Mouse (Mus musculus) heart, adult 2 months (tissue): ENCODE data around the gene Vmn1r233. TPM values are rescaled to one million over a fixed set of nuclear protein-coding genes. Genes with fewer than 3 reads are reported as not detected.
A peak's percentile ranks its signal among the peaks of the same experiment; 100 is the strongest.

Experiments used
- DNase-seq, 2 experiments: peaks; one replicate each; pipeline ENCODE4 v3.0.0; 2021
- H3K27ac ChIP-seq: fragments of 200-600 bp; 2 replicates; pipeline ENCODE4 v1.8.1; 2022
- H3K27me3 ChIP-seq: fragments of 200-500 bp; 2 replicates; pipeline ENCODE4 v1.6.1; 2012; ENCODE audit warnings: mild to moderate bottlenecking, low read length, inconsistent platforms, mixed read lengths; ENCODE audit not compliant: control insufficient read depth, insufficient read depth
- H3K36me3 ChIP-seq: fragments of 200-500 bp; 2 replicates; pipeline ENCODE4 v1.6.1; 2012; ENCODE audit warnings: low read length, inconsistent platforms; ENCODE audit not compliant: control insufficient read depth, insufficient read depth
- H3K4me1 ChIP-seq: fragments of 200-500 bp; 2 replicates; pipeline ENCODE4 v1.6.1; 2011; ENCODE audit warnings: low read length; ENCODE audit not compliant: control insufficient read depth, insufficient read depth
- H3K4me3 ChIP-seq: fragments of 200-600 bp; 2 replicates; pipeline ENCODE4 v1.8.1; 2022
- H3K79me2 ChIP-seq: fragments of 200-500 bp; replicated peaks from 2 replicates; pipeline ENCODE4 v1.6.1; 2012; ENCODE audit warnings: mild to moderate bottlenecking, inconsistent platforms, low read length, moderate library complexity, mixed read lengths; ENCODE audit not compliant: control insufficient read depth, insufficient read depth
- H3K9ac ChIP-seq: fragments of 200-500 bp; 2 replicates; pipeline ENCODE4 v1.6.1; 2012; ENCODE audit warnings: low read depth, mild to moderate bottlenecking, control low read depth, inconsistent platforms, low read length, mixed read lengths
- CTCF ChIP-seq: fragments of 200-600 bp; IDR thresholded peaks from 2 replicates; pipeline ENCODE4 v1.8.1; 2022; ENCODE audit warnings: antibody characterized with exemption, mild to moderate bottlenecking, moderate library complexity
- EP300 ChIP-seq: fragments of 200-500 bp; IDR thresholded peaks from 2 replicates; pipeline ENCODE4 v1.6.1; 2011; ENCODE audit warnings: low read depth, low read length, control low read depth; ENCODE audit not compliant: insufficient read depth
- POLR2A ChIP-seq: fragments of 200-500 bp; IDR thresholded peaks from 2 replicates; pipeline ENCODE4 v1.6.1; 2011; ENCODE audit warnings: mild to moderate bottlenecking, low read depth, low read length, control low read depth; ENCODE audit not compliant: insufficient read depth
- WGBS: fragments of 180-500 bp; shearing (Covaris S2); methylation state at CpG from one replicate; pipeline ENCODE4 v1.1.7; 2018; 5-methylcytosine and 5-hydroxymethylcytosine counted together
- intact Hi-C: fragments of 180-260 bp; cut with DNase I; formaldehyde crosslinking; loops from one replicate; pipeline ENCODE4 v1.15.1; 2025
- polyA plus RNA-seq: library from polyadenylated mRNA; depleted of rRNA; stranded (reverse); fragments of >200 nt; gene quantifications from 2 replicates; pipeline ENCODE4 v1.2.3, GENCODE M21; 2012
- total RNA-seq, 2 experiments: library from RNA; stranded (reverse); gene quantifications; 2 replicates each; pipeline ENCODE4 v1.2.3; 2021

Gene Vmn1r233
- total and polyA plus RNA-seq, 3 experiments: not detected

- no peak overlapping the region for H3K4me3 ChIP-seq
- H3K27ac ChIP-seq: no peak overlapping the region; the same call in 1 of the 2 replicates
- H3K27me3 ChIP-seq: no peaks in the 10 kb centered on the region
- intact Hi-C loops: no loop called here
- peaks cover 28% of the 10 kb centered on the region for H3K36me3 ChIP-seq
- no peaks in the 10 kb centered on the region for H3K79me2 ChIP-seq
- DNase-seq: peak; percentile 31 to 47
- no peak for TF ChIP-seq CTCF
- TF ChIP-seq EP300: no peak
- TF ChIP-seq POLR2A: no peak
- WGBS: 71% methylated on average over 4 of the region's 4 CpGs
- H3K4me1 ChIP-seq: no peaks in the 10 kb centered on the region
- H3K9ac ChIP-seq: no peak overlapping the region
Measured at GRCm38 (mm10) chr17:20965421-20965820, 30.8 kb downstream of the Vmn1r233 start.

DNA sequence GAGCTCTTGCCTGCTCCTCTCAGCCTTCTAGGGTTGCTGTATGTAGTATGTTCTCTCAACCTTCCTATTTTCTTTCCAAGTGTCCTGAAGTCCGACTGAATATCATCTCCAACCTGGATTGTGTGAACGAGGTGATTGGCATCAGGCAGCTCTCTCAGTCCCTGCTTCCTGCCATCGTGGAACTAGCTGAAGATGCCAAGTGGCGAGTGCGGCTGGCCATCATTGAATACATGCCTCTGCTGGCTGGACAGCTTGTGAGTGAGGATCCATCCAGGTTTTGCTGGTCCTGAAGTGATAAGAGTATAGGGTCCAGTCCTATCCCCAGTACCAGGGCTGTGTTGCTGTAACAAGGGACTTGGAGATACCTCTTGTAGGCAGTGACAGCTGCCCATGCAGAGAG lies 35.9 kb downstream of the Vmn1r233 start:
- Histone ChIP-seq H3K27ac (no peak overlapping the region), H3K27me3 (no peaks in the 10 kb centered on the region), H3K4me1 (no peaks in the 10 kb centered on the region), H3K36me3 (peaks cover 41% of the 10 kb centered on the region), H3K9ac (no peak overlapping the region), H3K79me2 (no peaks in the 10 kb centered on the region), H3K4me3 (no peak overlapping the region)
- WGBS: 87% methylated on average over 5 of the region's 5 CpGs
- intact Hi-C loops: no loop called here
- no peak for DNase-seq
- TF ChIP-seq EP300 (no peak), CTCF (no peak), POLR2A (no peak)

DNA sequence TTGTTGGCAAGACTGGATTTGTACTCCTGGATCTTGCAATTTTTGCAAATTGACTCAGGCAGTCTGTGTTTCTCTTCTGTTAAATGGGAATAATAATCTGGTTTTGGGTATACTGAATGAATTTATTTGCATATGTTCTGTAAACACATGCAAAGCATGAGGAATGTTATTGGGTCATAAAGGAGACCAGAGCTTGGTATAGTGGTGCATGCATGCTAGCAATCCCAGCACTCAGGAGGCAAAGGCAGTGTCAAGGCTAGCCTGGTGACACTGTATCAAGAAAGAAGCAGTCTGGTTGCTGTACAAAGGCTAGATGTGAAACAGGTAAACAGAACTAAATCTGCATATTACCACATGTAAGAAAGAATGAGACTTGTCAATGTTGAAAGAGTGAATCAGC lies 49.6 kb downstream of the Vmn1r233 start:
- Histone ChIP-seq H3K4me3 (peak overlapping the region; percentile 83), H3K27ac (peak overlapping the region; percentile 99), H3K79me2 (peaks cover 7% of the 10 kb centered on the region), H3K27me3 (no peaks in the 10 kb centered on the region), H3K4me1 (peaks cover 12% of the 10 kb centered on the region), H3K9ac (peak overlapping the region; percentile 88; the same call in 1 of the 2 replicates), H3K36me3 (peaks cover 47% of the 10 kb centered on the region)
- intact Hi-C loops: loop anchor here (2.0 to 10.0 kb wide), 3 partner anchors 60 to 618 kb away; partner anchors contain the start of genes Zfp52 and Zfp948
- no peak for TF ChIP-seq EP300
- TF ChIP-seq CTCF: no peak
- no peak for DNase-seq

DNA sequence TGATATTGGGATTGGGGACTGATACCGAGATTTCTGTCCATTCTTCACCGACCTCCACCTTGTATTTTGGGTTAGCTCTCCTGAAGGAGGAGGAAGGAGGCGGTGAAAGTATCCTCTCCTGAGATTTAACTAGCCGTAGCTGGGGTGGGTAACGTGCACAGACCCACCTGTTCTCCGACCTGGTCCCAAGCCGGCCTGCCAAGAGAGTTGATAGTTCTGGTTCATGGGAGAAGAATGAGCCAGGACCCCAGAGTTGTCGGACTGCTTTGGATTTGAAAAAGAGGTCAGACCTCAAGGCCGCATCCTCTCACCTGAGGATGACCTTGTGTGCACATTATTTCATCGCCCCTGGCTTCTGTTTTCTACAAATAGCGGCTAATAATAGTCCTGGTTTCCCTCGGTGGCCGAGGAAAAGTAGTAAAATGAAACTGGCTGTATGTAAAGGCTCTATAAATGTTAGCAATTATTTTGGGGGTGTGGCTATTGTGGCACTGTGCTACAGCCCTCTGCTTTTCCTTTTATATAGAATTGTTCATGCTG lies 50.2 kb downstream of the Vmn1r233 start:
- Histone ChIP-seq H3K79me2 (peaks cover 5% of the 10 kb centered on the region), H3K27ac (peak overlapping the region; percentile 99), H3K4me1 (peaks cover 10% of the 10 kb centered on the region), H3K27me3 (no peaks in the 10 kb centered on the region), H3K9ac (peak overlapping the region; percentile 88), H3K36me3 (peaks cover 44% of the 10 kb centered on the region), H3K4me3 (peak overlapping the region; percentile 83)
- no peak for TF ChIP-seq CTCF
- TF ChIP-seq POLR2A: no peak
- no peak for TF ChIP-seq EP300
- peak; percentile 16 to 37 for DNase-seq
- intact Hi-C loops: loop anchor here (2.0 to 10.0 kb wide), 3 partner anchors 61 to 619 kb away; partner anchors contain the start of genes Zfp52 and Zfp948
- under 1% methylated on average over 13 of the region's 13 CpGs for WGBS

- peak within 1 kb of the TSS; percentile 83 for H3K4me3 ChIP-seq
- DNase-seq: peak; percentile 99 to 100
Measured at GRCm38 (mm10) chr17:20944985-20945891, 51.0 kb downstream of the Vmn1r233 start, which contains the start of gene Ppp2r1a. Gene Ppp2r1a (plus strand): TSS chr17:20945311.

More at GRCm38 (mm10) chr17:20944985-20945891, 51.0 kb downstream of the Vmn1r233 start, which contains the start of gene Ppp2r1a:
- intact Hi-C loops: loop anchor here (10.0 kb wide), 2 partner anchors 590 to 620 kb away; partner anchors contain the start of genes Zfp52 and Zfp948
- Histone ChIP-seq H3K27ac (peak within 1 kb of the TSS; percentile 99), H3K27me3 (no peaks in the 10 kb centered on the region), H3K9ac (peak within 1 kb of the TSS; percentile 88), H3K79me2 (peaks cover 5% of the 10 kb centered on the region), H3K36me3 (peaks cover 37% of the 10 kb centered on the region), H3K4me1 (peaks cover 8% of the 10 kb centered on the region)
- TF ChIP-seq EP300: no peak
- TF ChIP-seq POLR2A: peak; percentile 90
- TF ChIP-seq CTCF: 0 out of 2 replicates have a peak, but pooled peaks have one; percentile 7
- WGBS: under 1% methylated on average over 69 of the region's 69 CpGs
